Comparison of ENCODE assay signal across 13 mouse cellular contexts in the genomic region with DNA sequence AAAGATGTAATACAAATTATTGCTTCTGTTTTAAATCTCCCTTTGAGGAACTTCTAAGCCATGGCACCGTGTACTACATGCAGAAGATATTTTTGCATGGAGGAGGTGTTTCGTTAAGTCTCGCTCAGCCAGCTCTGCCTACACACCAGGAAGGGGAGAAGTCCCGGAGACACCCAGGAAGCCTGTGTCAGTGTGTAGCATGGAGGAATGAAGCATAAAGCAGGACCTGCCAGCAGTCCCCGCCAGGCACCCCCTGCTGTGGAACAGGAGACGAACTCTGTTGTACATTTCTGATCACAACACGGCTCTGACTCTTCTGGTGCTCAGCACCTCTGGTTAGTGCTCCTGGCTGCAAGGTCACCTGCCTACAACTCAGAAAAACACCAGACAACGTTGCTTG. TPM values are rescaled to one million over a fixed set of nuclear protein-coding genes. Genes with fewer than 3 reads are reported as not detected.
DNase-seq lines count a peak whose midpoint lies in the region; ATAC-seq lines count a peak whose summit lies in the region.
"Had no signal": no experiment of that assay in that cellular context is flagged by ENCODE, and none has a peak within 500 bp of the region (broad histone marks: within the 10 kb centered on the region; RNA-seq: fewer than 3 reads in every experiment).

No protein-coding gene starts in this region.

- no peak overlapping the region for H3K9ac ChIP-seq in hindbrain, embryonic 15.5 days
- no peak overlapping the region for H3K9ac ChIP-seq in hindbrain, embryonic 13.5 days
- no peak overlapping the region; the same call in 1 of the 2 replicates for H3K9ac ChIP-seq in neural tube, embryonic 13.5 days
- H3K9ac ChIP-seq: limb, embryonic 15.5 days; lung, embryonic 14.5 days had no signal

- no peak for ATAC-seq in hindbrain, embryonic 15.5 days (ENCODE audit: low FRiP score, low read depth)
- ATAC-seq in hindbrain, embryonic 13.5 days (ENCODE audit: low FRiP score): no peak
- no peak for ATAC-seq in neural tube, embryonic 13.5 days (ENCODE audit: low read depth)
- ATAC-seq: intestine, postnatal 0 days had no signal

- H3K27me3 ChIP-seq in hindbrain, embryonic 15.5 days: no peaks in the 10 kb centered on the region
- H3K27me3 ChIP-seq in hindbrain, embryonic 13.5 days: peaks cover 18% of the 10 kb centered on the region; the same call in 1 of the 2 replicates
- H3K27me3 ChIP-seq in neural tube, embryonic 13.5 days: no peaks in the 10 kb centered on the region

- no peaks in the 10 kb centered on the region for H3K9me3 ChIP-seq in hindbrain, embryonic 15.5 days
- no peaks in the 10 kb centered on the region for H3K9me3 ChIP-seq in hindbrain, embryonic 13.5 days
- no peaks in the 10 kb centered on the region for H3K9me3 ChIP-seq in neural tube, embryonic 13.5 days
- H3K9me3 ChIP-seq: limb, embryonic 15.5 days; midbrain, embryonic 12.5 days had no signal

- 0 out of 2 replicates have a peak overlapping the region, but pooled peaks have one; percentile 8 for H3K27ac ChIP-seq in hindbrain, embryonic 15.5 days (replicated peaks)
- H3K27ac ChIP-seq in hindbrain, embryonic 13.5 days: no peak overlapping the region
- H3K27ac ChIP-seq in neural tube, embryonic 13.5 days (replicated peaks): 0 out of 2 replicates have a peak overlapping the region, but pooled peaks have one; percentile 79
- H3K27ac ChIP-seq: limb, embryonic 15.5 days had no signal

- H3K4me3 ChIP-seq in hindbrain, embryonic 15.5 days: no peak overlapping the region
- H3K4me3 ChIP-seq in hindbrain, embryonic 13.5 days: no peak overlapping the region
- no peak overlapping the region for H3K4me3 ChIP-seq in neural tube, embryonic 13.5 days

- no peaks in the 10 kb centered on the region for H3K36me3 ChIP-seq in hindbrain, embryonic 15.5 days
- H3K36me3 ChIP-seq in hindbrain, embryonic 13.5 days: no peaks in the 10 kb centered on the region
- H3K36me3 ChIP-seq in neural tube, embryonic 13.5 days: no peaks in the 10 kb centered on the region
- H3K36me3 ChIP-seq: limb, embryonic 15.5 days; midbrain, embryonic 12.5 days had no signal

- H3K4me2 ChIP-seq in hindbrain, embryonic 15.5 days: no peak overlapping the region
- no peak overlapping the region for H3K4me2 ChIP-seq in hindbrain, embryonic 13.5 days
- H3K4me2 ChIP-seq in neural tube, embryonic 13.5 days: no peak overlapping the region

- H3K4me1 ChIP-seq in hindbrain, embryonic 15.5 days (replicated peaks): peaks cover 25% of the 10 kb centered on the region
- peaks cover 29% of the 10 kb centered on the region for H3K4me1 ChIP-seq in hindbrain, embryonic 13.5 days (replicated peaks)
- peaks cover 38% of the 10 kb centered on the region for H3K4me1 ChIP-seq in neural tube, embryonic 13.5 days (replicated peaks)

- DNase-seq in ZHBTc4 (ENCODE audit: low read depth, low spot score): peak; percentile 47
- DNase-seq in frontal cortex, postnatal 25 days (ENCODE audit: low spot score in 2 of 2): peak; percentile 31 to 54
- DNase-seq in heart, adult 18-20 months: no peak
- no peak for DNase-seq in ovary, postnatal 10 days (ENCODE audit: low spot score)
- DNase-seq: heart, adult 11 months; thymus, postnatal 14 days had no signal

- WGBS in hindbrain, embryonic 15.5 days: 42% methylated on average over 8 of the region's 8 CpGs
- 47% methylated on average over 8 of the region's 8 CpGs for WGBS in hindbrain, embryonic 13.5 days
- WGBS in neural tube, embryonic 13.5 days: 40% methylated on average over 8 of the region's 8 CpGs

RNA-seq across cellular contexts. Expression of a gene that starts 51.8 kb away (rescaled TPM):
- 38.3 and 39.7 TPM in 2 replicates for polyA plus RNA-seq in hindbrain, embryonic 15.5 days (2015; fragmentation: Nextera tagmentation; extraction: Ambion mirVana)
- polyA plus RNA-seq in hindbrain, embryonic 13.5 days (2015; fragmentation: Nextera tagmentation; extraction: Ambion mirVana): 29.9 and 33.1 TPM in 2 replicates
- 59.5 and 59.6 TPM in 2 replicates for polyA plus RNA-seq in neural tube, embryonic 13.5 days (2015; fragmentation: Nextera tagmentation; extraction: Ambion mirVana)
- total RNA-seq in heart, adult 18-20 months (2021): not detected

Comparison
In these comparisons a context has a peak if more than half of its experiments do, and no peak if none do; other contexts are left out.
1. DNase-seq: peak in ZHBTc4 (single experiment) and frontal cortex, postnatal 25 days (2 of 2); none in heart, adult 18-20 months (0 of 2) and ovary, postnatal 10 days (single experiment).